Mouse (Mus musculus) adrenal gland, postnatal 4 days (tissue): Measurements from ENCODE around the gene Pla2g5. TPM values are rescaled to one million over a fixed set of nuclear protein-coding genes. Genes with fewer than 3 reads are reported as not detected.
"Not testable (repeated sequence)": the region's sequence is repeated elsewhere in the genome, so short reads cannot be mapped to it uniquely, and the experiment has no call there.

Source experiments
- DNase-seq, 2 experiments: peaks; one replicate each; pipeline ENCODE4 v3.0.0; 2021 to 2022; ENCODE audit warnings: low spot score in 2 of 2, mixed read lengths in 2 of 2
- long read RNA-seq, 2 experiments: library from polyadenylated mRNA; stranded (forward); transcript quantifications; one replicate each; pipeline ENCODE4 v2.0.0; 2021
- total RNA-seq, 2 experiments: library from RNA; stranded (reverse); gene quantifications; 2 replicates each; pipeline ENCODE4 v1.2.3; 2021

Gene Pla2g5
- total RNA-seq: 10 to 100 TPM; 31.0 to 32.6 TPM
- long read RNA-seq, experiment 1, transcript Pla2g5-203 (5 exons, 1,976 nt): major isoform, 34 of 53 reads
- long read RNA-seq, experiment 1, partial matches to known transcripts: 0 of 53 reads
- long read RNA-seq, experiment 1, other reads (novel, unspliced or antisense): 18 of 53 reads
- long read RNA-seq, experiment 2, transcript Pla2g5-203 (5 exons, 1,976 nt): major isoform, 22 of 40 reads
- long read RNA-seq, experiment 2, partial matches to known transcripts: 0 of 40 reads
- long read RNA-seq, experiment 2, other reads (novel, unspliced or antisense): 17 of 40 reads

DNA sequence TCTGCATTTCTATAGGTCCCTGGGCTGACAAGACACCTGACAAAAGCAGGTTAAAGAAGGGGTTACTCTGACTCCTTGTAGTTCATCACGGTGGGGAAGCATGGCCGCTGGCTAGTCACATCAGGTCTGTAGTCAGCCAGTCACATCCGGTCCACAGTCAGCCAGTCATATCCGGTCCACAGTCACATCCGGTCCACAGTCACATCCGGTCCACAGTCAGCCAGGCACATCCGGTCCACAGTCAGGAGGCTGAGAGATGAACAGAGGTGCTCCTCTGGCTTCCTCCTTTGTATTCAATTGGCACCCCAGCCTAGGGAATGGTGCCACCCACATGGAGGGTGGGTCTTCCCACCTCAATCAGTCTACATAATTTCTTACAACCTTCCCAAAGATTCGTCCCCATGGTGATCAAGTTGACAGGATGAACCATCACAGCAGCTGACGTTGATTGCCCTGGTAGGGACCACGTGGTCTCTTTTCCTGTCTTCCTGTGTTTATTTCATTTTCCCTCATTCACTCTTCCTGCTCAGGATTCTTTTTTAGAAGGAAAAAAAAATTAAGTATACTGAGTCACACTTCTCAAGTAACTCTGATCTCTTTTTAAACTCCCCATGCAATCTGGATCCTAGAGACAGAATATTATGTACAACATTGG, at the start of gene Pla2g5:
TSS of gene Pla2g5 (minus strand) at position 139 of the 655 bp plus-strand sequence.
- no peak for DNase-seq

DNA sequence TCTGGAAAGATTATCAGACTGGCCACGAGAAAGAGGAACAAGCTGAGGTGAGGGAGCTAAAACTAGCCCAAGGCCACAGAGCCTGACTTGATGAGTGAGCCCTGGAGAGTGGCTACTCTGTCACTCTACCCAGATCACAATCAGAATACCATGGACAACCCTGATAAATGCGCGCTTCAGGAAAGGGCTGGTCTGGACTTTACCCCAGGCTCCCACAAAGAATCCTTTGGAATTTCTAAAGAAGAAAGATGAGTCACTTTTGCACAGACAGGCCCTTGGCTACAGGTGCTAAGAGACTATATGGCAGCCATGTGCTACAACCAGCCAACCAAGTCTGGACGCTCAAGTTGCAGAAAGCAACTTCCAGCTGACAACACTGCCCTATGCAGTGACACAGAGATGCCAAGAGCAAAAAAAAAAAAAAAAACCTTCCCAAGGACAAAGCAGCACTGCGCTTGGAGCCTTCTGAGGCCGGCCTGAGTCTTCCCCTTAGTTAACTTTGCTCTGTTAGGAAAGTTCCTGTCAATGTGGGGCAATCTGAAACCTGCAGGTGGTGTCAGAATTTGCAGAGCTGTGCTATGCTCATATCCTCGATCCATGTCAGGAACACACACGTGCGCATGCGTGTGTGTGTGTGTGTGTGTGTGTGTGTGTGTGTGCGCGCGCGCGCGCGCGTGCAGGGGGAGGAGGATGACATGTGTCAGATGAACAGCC, 42.5 kb upstream of the Pla2g5 start:
- DNase-seq: no peak

DNA sequence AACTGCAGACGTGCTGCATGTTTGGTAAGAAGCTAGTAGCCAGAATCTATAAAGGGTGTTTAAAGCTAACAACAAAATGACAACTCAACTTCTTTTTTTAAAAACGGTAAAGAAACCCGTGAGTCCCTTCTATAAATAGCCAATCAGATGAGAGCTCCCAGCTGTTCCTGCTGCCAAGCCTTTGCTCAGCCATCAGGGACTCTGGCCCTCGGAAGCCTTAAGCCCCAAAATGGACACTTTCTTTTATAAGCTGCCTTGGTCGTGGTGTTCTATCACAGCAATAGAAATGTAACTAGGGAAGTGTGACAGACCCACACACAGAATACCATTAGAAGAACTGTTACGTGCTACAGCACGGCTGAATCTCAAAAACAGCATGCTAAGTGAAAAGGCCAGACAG, 36.1 kb upstream of the Pla2g5 start:
- no peak for DNase-seq

DNA sequence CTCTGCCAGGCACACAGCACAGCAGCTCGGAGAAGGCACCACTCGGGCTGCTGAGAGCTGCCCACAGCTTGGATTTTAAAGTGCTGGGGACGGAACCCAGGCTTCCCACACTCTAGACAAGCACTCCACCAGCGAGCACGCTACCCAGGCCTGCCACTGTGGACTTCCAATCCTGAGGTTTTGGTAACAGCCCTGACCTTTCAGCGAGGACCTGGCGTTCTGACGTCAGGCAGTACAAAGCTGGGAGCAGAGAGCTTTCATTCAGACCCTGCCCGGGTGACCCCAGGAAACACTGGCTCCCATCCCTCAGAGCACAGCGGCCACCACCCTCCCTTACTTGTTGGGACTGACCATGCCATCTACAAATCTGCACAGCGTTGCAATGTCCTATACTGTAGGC, 30.5 kb upstream of the Pla2g5 start:
- not testable (repeated sequence) for DNase-seq

DNA sequence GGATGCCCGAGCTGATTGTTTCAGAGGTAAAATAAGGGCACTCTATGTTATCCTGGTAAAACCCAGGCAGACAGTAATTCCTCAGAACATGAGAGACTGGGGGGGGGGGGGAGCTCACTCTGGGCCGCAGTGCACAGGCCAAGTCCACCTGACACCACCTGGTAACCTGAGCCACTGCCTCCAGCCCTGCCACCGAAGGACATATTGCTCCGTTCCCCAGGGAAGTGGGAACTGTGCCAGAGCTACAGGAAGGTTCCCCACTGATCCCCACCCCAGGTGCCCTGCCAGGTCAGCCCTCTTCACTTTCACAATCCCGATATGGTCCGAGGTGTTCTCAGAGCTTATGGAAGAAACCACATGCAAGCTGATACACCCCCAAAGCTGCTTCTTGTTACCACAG, 29.4 kb upstream of the Pla2g5 start:
- no peak for DNase-seq

DNA sequence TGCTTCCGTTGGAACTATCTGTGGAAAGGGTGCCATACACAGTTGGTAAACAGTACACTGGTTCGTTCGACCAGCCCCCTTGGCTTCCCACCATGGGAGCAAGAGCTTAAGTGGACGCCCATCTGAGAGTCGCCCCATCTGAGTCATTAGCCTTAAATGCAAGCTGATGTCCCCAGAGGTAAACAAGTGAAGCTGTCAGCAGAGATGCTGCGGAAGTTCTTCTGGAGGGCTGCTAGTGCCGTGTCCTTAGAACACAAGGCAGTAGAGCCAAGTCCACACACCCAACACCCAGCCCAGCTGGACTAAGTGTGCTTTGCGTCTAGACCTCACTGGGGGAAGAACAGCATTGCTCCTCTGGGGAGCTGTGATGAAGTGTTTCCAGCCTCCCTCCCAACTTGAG, 26.4 kb upstream of the Pla2g5 start:
- DNase-seq: no peak

DNA sequence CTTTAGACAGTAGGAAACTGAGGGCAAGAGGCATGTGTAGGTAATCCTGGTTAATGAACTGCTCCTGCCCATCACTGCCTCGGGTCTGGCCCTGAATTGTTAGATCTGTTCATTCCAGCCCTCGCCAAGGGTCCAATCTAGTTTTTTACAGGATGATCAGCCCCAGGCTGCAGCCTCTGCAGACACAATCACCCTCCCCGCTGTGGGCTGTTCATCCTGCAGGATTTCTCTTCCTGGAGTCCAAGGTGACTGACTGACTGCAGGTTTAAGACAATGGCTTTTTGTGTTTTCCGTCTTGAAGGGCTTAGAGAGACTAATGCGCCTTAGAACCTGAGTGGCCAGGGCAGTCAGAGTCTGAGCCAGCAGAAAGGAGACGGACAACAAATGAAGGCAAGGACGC, 25.9 kb upstream of the Pla2g5 start:
- no peak for DNase-seq

DNA sequence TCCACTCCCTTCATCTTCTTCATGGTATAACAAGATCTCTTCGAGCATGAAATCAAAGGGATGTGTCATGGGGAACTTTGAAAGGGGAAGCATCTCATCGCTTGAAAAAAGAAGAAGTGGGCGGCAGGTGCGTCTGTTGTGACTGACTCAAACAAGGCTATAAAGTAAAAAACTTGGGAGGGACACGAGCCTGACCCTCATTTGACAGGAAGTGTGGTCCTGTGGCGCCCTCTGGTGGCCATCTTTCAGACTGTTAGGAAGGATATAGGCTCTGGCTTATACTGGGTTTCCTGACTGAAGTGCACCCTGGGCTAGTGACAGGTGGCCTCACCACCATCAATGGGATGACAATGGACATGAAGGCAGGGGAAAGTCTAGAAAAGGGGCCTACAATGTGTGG, 21.0 kb upstream of the Pla2g5 start:
- DNase-seq: peak; percentile 78 to 79

DNA sequence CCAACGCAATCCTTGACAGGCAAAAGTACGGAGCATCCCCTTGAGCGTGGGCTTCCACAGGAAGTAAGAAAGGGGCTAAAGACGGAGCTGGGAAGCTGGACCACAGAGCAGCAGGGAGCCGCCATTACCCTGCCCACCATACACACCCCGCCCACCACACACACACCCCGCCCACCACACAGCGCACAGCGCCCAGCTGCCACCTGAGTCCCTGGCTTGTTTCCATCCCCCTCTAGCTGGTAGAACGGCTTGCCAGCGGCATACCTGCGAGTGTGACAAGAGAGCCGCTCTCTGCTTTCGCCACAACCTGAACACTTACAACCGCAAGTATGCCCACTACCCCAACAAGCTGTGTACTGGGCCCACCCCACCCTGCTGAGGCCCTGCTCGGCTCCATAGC, 18.9 kb upstream of the Pla2g5 start:
- DNase-seq: no peak

DNA sequence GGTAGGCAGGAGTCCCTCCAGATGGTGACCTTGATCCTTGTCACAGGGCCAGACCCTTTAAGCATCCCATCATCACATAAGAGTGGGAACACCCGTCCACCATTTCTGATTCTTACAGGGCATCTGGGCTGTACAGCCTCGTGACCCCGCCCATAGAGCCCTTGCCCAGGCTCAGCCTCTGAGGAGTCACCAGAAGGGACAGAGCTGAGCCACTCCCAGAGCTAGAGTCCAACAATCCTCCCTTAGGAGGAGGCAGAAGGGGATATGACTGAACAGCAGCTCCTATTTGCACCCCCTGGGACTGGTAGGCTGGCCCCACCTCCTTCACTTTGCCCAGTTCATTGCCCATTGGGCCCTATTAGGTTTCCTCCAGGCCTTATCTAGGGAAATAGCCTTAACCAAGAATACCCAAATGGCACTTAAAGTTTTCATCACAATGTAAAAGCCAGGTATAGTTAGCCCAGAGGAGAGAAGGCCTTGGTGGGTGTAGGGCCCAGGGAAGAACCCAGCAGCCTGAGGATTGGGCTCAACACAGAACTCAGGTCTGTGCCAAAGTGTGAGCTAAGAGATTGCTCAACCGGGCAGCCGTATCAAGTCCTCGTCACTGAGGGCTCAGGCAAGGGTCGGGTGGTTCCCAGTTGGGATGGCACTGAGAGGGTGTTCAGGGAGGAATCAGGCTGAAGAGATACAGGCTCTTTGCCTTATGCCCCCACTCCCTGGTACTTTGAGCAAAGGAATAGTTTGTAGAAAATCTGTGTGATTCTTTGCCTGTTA, 17.7 kb upstream of the Pla2g5 start:
- no peak for DNase-seq

DNA sequence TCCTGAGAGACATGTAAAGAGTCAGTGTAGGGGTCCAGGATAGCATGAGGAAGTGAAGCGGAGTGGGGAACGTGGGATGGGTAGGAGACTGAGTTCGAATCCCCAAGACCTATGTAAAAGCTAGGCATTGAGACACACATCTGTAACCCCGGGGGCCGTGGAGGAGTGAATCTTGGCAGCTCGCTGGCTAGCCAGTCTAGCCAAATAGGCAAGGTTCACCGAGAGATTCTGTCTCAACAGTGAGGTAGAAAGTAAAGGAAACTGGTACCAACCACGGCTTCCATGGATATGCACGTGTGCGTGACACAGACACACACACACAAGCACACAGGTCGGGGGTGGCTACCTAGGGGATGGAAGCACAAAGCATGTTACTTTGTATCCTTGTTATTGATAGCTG, 16.5 kb upstream of the Pla2g5 start:
- no peak for DNase-seq

DNA sequence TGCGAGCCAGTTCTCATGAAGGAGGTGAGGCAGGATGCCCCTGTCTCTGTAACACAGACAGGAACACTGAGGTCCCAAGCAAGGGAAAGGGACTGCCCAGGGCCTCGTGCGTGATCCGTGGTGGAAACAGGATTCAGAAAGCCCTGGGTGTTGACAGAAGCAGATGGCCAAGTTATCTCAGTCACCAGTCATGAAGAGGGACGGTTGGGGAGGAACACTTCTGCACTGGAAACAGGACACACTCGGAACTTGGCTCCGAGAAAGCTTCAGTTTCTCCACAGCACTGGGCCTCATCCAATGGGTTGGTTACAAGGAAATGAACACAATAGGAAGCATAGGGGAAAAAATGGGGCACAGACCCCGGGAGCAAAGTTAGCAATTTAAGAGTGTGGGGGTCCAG, 15.5 kb upstream of the Pla2g5 start:
- no peak for DNase-seq

DNA sequence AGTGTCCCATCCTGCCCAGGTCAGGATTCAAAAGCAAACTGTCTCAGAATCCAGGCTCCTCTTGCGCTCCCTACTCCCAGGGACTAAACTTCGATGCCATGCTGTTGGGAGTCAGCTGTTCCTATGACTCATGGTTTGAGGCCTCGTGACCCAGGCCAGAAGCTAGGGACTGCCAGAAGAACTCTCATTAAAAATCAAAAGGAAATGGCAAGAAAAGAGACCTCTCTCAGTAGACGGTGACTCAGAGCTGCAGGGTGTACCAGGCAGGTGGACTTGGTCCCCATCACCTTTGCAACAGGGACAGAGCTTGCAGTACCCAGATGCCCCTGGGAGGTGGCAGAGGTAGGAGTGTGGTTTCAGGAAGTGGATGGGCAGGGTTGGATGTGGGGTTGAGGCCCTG, 14.4 kb upstream of the Pla2g5 start, which contains the start of gene Pla2g2e:
TSS of gene Pla2g2e (plus strand) at position 212 of the 400 bp plus-strand sequence.
- DNase-seq: no peak

DNA sequence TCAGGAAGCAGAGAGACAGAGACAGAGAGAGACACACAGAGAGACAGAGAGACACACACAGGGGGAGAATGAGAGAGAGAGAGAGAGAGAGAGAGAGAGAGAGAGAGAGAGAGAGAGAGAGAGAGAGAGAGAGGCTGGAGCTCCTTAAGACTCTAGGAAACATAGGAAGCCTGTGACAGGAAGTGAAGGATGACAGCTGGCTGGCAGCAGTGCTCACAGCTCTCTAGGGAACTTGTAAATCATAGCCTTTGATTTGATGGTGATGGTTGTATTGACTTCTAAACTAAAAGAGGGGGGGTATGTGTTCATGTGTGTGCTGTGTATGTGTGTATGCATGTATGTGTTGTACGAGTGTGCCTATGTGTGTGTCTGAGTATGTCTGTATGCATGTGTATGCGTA, 12.7 kb upstream of the Pla2g5 start:
- no peak for DNase-seq

DNA sequence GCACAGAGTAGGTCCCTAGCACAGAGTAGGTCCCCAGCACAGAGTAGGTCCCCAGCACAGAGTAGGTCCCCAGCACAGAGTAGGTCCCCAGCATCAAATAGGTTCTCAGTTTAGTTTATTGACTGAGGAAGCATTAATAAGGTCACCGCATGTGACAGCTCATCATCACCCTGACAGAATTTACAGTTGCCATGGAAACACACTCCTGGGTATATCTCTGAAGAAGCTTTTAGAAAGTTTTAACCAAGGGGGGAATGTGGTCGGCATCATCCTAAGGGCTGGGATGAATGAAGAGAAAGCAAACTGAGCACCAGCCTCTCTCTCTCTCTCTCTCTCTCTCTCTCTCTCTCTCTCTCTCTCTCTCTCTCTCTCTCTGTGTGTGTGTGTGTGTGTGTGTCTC, 12.0 kb upstream of the Pla2g5 start:
- DNase-seq: not testable (repeated sequence)

DNA sequence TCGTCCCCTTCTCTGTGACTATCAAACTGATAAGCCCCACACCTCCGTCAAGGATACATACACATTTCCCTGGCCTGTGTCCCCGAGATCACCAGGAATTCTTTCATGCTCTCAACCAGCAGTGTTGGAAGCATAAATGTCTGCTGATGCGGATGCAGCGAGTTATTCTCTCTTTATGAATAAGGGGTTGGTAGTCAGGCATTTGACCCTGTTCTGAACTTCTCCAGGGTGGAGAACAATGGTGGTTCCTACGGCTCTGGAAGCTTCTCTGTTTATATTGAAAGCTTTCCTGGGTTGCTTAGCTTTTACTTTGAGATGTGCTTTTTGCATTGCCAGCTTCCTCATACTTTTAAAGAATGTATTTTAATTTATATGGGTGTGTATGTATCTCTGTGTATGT, 10.6 kb upstream of the Pla2g5 start, which contains the start of gene Gm13030:
TSS of gene Gm13030 (minus strand) at position 101 of the 400 bp plus-strand sequence.
- no peak for DNase-seq

DNA sequence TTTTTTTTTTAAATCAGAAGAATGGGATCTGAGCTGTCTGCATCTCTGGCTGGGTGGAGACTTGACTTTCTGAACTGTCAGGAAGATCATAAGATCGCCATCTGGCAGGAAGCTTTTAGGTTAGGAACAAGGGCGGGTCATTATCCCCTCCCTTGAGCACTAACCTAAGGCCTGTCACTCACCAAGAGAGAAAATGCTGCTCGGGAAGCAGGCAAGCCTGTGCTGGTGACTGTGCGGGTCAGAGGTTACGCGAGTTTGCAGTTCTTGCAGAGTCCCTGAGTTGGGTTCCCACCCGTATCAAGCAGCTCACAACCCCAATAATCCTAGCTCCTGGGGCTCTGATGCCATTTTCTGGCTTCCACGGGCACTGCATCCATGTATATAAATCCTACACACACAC, 5.4 kb upstream of the Pla2g5 start:
- no peak for DNase-seq

DNA sequence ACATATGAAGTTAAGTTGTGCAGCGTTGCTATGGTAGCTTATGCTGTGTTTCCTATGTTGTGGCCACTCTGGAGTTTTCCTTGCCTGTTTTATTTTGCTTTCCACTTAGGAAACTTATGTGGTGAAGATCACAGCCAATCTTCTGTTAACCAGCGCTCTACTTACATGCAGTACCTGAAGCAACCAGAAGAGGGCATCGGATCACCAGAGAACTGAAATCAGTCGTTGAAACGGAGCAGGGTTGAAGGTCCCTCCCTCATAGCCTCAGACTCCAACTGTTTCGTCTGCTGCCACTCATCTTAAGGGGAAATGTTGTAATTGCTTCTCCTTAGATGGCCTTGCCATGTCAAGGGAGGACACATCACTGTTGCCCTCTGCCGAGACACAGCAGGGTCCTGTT, 3.1 kb upstream of the Pla2g5 start:
- peak; percentile 40 to 44 for DNase-seq

DNA sequence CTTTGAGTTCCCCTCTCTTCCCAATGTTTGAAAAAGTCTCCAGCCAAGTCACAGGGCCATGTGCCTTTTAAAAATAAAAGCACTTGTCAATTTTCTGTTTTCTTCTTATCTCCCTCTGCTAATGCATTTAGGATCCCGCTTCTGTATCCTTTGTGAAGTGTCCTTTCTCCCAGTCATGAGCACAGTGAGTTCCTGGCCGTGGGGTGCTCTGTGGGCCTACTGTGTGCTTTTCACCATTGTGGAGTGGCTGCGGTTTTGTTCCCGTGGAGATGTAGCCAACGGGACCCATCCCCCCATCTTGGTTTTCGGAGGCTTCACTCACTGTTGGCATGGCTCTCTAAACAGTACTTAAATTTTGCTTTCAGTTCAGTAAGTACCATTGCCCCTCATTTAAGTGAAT, 2.7 kb upstream of the Pla2g5 start:
- no peak for DNase-seq

DNA sequence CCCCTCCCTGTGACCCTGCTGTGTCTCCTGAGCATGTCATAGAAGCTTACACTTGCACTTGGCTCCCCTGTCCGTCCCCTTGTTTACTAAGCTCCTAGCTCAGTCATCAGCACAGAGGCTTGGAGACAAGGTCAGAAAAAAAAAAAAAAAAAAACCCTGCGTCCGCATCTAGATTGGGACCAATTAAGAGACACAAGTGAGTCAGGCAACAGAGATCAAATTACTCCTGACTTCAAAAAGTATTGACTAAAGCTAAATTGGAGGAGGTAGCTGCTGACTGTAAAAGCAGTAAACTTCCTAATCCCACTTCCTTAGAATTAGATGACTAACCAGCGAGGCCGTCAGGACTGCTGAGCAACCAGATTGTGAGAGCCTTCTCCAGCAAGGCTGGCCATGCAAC, 1.8 kb upstream of the Pla2g5 start:
- no peak for DNase-seq

DNA sequence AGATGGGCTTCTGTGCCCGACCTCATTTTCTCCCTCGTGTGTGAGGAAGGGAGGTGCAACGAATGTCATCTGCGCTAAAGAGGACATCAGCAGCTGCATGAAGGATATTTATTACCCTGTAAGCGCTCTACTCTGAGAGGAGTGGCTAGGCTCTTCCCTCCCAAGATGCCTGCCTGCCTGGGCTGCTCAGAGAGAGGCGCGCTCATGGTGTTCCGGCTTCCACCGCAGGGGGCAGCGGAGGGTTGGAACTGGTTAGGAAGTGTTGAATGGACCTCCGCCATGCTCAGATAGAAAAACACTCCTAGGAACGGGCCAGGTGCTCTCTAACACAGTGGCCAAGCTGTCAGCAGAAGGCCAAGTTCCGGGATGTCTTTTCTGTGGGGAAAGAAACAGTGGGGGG, 3.6 kb downstream of the Pla2g5 start:
- peak; percentile 32 to 55 for DNase-seq
